Mouse (Mus musculus): ENCODE measurements at regions not wholly inside any gene's neighbourhood (a gene's known extent, or its start where the extent isn't known, plus 50 kb on each side); places are given as distances from the start of the nearest gene placed in this dataset.

- TF ChIP-seq CTCF (IDR thresholded peaks at IDR 0.05; ENCODE audit: low read depth) (no peak), EP300 (IDR thresholded peaks at IDR 0.05; ENCODE audit: low read depth) (no peak)
Measured at GRCm38 (mm10) chr13:37651221-37651946, 126.8 kb upstream of the Rreb1 start.

Data from liver, embryonic 14.5 days (tissue).